Mouse (Mus musculus): ENCODE results near the gene Icam5. TPM values are rescaled to one million over a fixed set of nuclear protein-coding genes. Genes with fewer than 3 reads are reported as not detected.

The Icam5 gene
- polyA plus RNA-seq, 1 experiment from 2014 or later = 0.19 TPM

DNA sequence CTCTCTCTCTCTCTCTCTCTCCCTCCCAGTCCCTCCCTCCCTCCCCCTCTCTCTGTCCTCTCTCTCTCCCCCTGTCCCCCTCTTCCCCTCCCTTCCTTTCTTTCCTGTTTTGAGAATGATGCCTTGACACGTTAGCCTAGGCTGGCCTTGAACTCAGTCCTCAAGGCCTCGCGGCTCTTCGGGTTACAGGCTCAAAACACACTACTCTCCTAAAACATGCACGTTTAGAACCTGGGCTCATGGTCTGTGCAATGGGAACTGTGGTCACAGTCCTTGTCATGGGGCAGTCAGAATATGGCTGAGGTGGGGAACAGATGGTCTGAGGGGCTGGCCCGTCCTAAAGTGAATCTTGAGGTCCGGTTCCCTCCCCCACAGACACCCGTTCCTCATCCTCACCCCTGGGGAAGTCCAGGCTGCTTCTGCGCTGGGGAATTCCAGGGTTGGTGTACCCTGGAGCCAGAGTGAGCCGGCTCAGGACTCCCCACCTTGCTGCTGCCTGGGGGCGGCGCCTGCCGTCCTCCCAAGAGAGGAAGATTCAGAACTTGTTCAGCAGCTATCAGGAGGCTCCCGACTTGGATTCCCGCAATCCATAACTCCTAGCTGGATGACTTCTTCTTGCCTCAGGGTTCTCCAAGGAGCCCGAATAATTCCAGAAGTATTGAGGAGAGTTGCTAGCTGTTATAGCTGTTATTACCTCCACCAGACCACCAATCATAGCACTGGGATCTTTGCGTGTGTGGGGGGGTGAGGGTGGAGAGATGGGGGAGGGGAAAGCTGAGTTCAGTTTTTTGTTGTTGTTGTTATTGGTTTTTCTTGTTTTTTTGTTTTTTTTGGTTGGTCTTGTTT is 15.3 kb upstream of the Icam5 start:
- Histone ChIP-seq H3K9me3 (replicated peaks) (no peaks in the 10 kb centered on the region), H3K27ac (no peak overlapping the region), H3K9ac (no peak overlapping the region), H3K4me2 (no peak overlapping the region), H3K4me1 (peaks cover 10% of the 10 kb centered on the region), H3K4me3 (peak overlapping the region; percentile 15), H3K27me3 (peaks cover 74% of the 10 kb centered on the region), H3K36me3 (ENCODE audit: poor library complexity, severe bottlenecking) (no peaks in the 10 kb centered on the region)
- 5% methylated on average over 17 of the region's 17 CpGs for WGBS
- no peak for ATAC-seq

DNA sequence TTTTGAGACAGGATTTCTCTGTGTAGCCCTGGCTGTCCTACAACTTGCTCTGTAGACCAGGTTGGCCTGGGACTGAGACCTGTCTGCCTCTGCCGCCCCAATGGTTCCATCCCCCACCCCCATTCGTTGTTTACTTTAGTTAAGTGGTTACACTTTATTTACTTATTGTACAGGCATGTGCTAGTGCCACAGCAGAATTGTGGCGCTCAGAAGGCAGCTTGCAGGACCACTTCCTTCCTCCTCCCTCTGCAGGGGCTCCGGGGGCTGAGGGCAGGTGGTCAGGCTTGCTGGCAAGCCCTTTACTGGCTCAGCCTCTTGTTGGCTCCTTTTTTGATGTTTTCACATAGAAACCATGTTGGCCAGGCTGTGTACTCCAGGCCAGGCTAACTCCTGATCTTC is 14.7 kb upstream of the Icam5 start:
- Histone ChIP-seq H3K27ac (no peak overlapping the region), H3K4me2 (no peak overlapping the region), H3K9me3 (replicated peaks) (no peaks in the 10 kb centered on the region), H3K4me1 (peaks cover 10% of the 10 kb centered on the region), H3K9ac (no peak overlapping the region), H3K36me3 (ENCODE audit: poor library complexity, severe bottlenecking) (no peaks in the 10 kb centered on the region), H3K4me3 (no peak overlapping the region), H3K27me3 (peaks cover 73% of the 10 kb centered on the region)
- 45% methylated on average over 4 of the region's 4 CpGs for whole genome bisulfite sequencing
- ATAC-seq = no peak

DNA sequence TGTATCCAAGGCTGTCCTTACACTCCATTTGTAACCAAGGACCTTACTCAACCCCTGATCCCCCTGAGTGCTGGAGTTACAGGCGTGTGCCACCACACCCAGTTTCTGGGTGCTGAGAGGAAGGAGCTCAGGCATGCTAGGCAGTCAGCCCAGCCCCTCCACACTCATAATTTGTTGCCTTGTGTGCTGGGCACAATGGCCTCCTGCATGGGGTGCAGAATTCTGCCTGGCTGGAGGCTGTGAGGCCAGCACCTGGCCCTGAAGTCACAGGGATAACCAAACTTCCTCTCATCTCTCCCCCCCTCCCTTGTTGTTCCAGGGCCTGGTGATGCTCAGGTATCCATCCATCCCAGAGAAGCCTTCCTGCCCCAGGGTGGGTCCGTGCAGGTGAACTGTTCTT is 13.3 kb upstream of the Icam5 start:
- H3K27ac ChIP-seq = no peak overlapping the region
- no peaks in the 10 kb centered on the region for H3K36me3 ChIP-seq (ENCODE audit: poor library complexity, severe bottlenecking)
- no peak for ATAC-seq
- 77% methylated on average over 2 of the region's 2 CpGs for WGBS
- peaks cover 10% of the 10 kb centered on the region for H3K4me1 ChIP-seq
- H3K27me3 ChIP-seq = peaks cover 62% of the 10 kb centered on the region
- H3K4me3 ChIP-seq = no peak overlapping the region
- no peak overlapping the region for H3K9ac ChIP-seq
- no peaks in the 10 kb centered on the region for H3K9me3 ChIP-seq (replicated peaks)
- no peak overlapping the region for H3K4me2 ChIP-seq

GRCm38 (mm10) chr9:21021363-21021762 is 10.5 kb upstream of the Icam5 start:
- WGBS = 77% methylated on average over 3 of the region's 3 CpGs
- H3K27me3 ChIP-seq = peaks cover 45% of the 10 kb centered on the region

DNA sequence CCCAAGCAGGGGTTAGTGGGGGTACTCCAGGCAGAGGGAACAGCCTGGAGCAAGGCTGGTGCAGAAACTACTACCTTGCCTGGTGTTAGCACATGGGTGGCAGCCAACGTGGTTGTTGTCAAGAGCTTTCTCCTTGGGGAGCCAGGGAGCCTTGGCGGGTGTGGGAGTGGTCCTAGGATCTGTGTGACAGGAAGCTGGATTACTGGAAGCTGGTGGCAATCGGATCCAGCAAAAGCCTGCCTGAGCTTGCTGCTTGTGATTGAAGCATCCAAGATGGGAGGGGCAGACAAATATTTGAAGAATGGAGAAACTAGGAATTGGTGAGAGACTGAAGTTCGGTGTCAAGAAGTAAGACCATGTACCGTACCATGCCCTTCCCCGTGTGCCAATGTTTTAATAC is 9.6 kb upstream of the Icam5 start:
- Histone ChIP-seq H3K4me2 (no peak overlapping the region), H3K27ac (no peak overlapping the region), H3K4me3 (no peak overlapping the region), H3K9ac (no peak overlapping the region), H3K9me3 (replicated peaks) (no peaks in the 10 kb centered on the region), H3K36me3 (ENCODE audit: poor library complexity, severe bottlenecking) (no peaks in the 10 kb centered on the region), H3K4me1 (no peaks in the 10 kb centered on the region), H3K27me3 (peaks cover 45% of the 10 kb centered on the region)
- ATAC-seq = no peak
- WGBS = 61% methylated on average over 6 of the region's 6 CpGs

More at GRCm38 (mm10) chr9:21021363-21021762, 10.5 kb upstream of the Icam5 start:
- no peak overlapping the region for H3K27ac ChIP-seq
- H3K4me3 ChIP-seq = no peak overlapping the region
- H3K9me3 ChIP-seq (replicated peaks) = no peaks in the 10 kb centered on the region
- H3K9ac ChIP-seq = no peak overlapping the region
- H3K4me2 ChIP-seq = no peak overlapping the region
- H3K4me1 ChIP-seq = no peaks in the 10 kb centered on the region
- ATAC-seq = no peak
- H3K36me3 ChIP-seq (ENCODE audit: poor library complexity, severe bottlenecking) = no peaks in the 10 kb centered on the region

- no peak overlapping the region for H3K4me2 ChIP-seq
- H3K4me3 ChIP-seq = no peak overlapping the region
- no peak overlapping the region for H3K27ac ChIP-seq
- no peak for ATAC-seq
- H3K9me3 ChIP-seq (replicated peaks) = no peaks in the 10 kb centered on the region
- H3K27me3 ChIP-seq = peaks cover 44% of the 10 kb centered on the region
- no peaks in the 10 kb centered on the region for H3K36me3 ChIP-seq (ENCODE audit: poor library complexity, severe bottlenecking)
- no peak overlapping the region for H3K9ac ChIP-seq
- WGBS = 84% methylated on average over 1 of the region's 1 CpGs
- no peaks in the 10 kb centered on the region for H3K4me1 ChIP-seq
Observed at GRCm38 (mm10) chr9:21022726-21023125, 9.1 kb upstream of the Icam5 start.

DNA sequence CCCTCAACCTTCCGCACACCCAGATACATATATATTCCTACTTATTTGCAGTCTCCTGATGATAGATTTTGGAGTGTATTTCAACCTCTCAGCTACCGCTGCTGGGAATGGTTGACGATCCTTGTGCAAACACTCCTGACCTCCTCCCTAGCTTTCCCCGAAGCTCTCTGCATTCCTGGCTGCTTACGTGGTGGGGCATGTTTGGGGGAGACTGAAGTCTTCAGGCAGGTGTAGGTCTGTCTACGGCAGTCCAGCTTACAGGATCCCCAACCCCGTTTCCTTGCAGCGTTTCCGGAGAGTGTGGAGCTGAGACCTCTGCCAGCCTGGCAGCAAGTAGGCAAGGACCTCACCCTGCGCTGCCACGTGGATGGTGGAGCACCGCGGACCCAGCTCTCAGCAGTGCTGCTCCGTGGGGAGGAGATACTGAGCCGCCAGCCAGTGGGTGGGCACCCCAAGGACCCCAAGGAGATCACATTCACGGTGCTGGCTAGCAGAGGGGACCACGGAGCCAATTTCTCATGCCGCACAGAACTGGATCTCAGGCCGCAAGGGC is 6.5 kb upstream of the Icam5 start:
- no peak overlapping the region for H3K27ac ChIP-seq
- no peak overlapping the region for H3K4me2 ChIP-seq
- H3K4me3 ChIP-seq = no peak overlapping the region
- no peak for ATAC-seq
- 76% methylated on average over 19 of the region's 19 CpGs for WGBS
- H3K9ac ChIP-seq = no peak overlapping the region
- H3K36me3 ChIP-seq (ENCODE audit: poor library complexity, severe bottlenecking) = no peaks in the 10 kb centered on the region
- peaks cover 55% of the 10 kb centered on the region for H3K27me3 ChIP-seq
- no peaks in the 10 kb centered on the region for H3K9me3 ChIP-seq (replicated peaks)
- peaks cover 14% of the 10 kb centered on the region for H3K4me1 ChIP-seq

GRCm38 (mm10) chr9:21026849-21027248 is 5.0 kb upstream of the Icam5 start:
- 82% methylated on average over 12 of the region's 12 CpGs for WGBS

GRCm38 (mm10) chr9:21027774-21028290 is 4.0 kb upstream of the Icam5 start:
- Histone ChIP-seq H3K27me3 (peaks cover 74% of the 10 kb centered on the region), H3K4me3 (no peak overlapping the region), H3K36me3 (ENCODE audit: poor library complexity, severe bottlenecking) (no peaks in the 10 kb centered on the region), H3K9me3 (replicated peaks) (no peaks in the 10 kb centered on the region), H3K4me2 (no peak overlapping the region), H3K4me1 (peaks cover 38% of the 10 kb centered on the region), H3K27ac (no peak overlapping the region), H3K9ac (no peak overlapping the region)
- ATAC-seq = no peak
- WGBS = 56% methylated on average over 8 of the region's 8 CpGs

More at GRCm38 (mm10) chr9:21026849-21027248, 5.0 kb upstream of the Icam5 start:
- Histone ChIP-seq H3K27ac (no peak overlapping the region), H3K27me3 (peaks cover 64% of the 10 kb centered on the region), H3K4me1 (peaks cover 29% of the 10 kb centered on the region), H3K9ac (no peak overlapping the region), H3K4me2 (no peak overlapping the region), H3K9me3 (replicated peaks) (no peaks in the 10 kb centered on the region), H3K4me3 (no peak overlapping the region), H3K36me3 (ENCODE audit: poor library complexity, severe bottlenecking) (no peaks in the 10 kb centered on the region)
- ATAC-seq = no peak

GRCm38 (mm10) chr9:21028560-21029110 is 3.2 kb upstream of the Icam5 start:
- Histone ChIP-seq H3K4me3 (no peak overlapping the region), H3K27me3 (peaks cover 82% of the 10 kb centered on the region), H3K36me3 (ENCODE audit: poor library complexity, severe bottlenecking) (no peaks in the 10 kb centered on the region), H3K9ac (no peak overlapping the region), H3K4me2 (no peak overlapping the region), H3K9me3 (replicated peaks) (no peaks in the 10 kb centered on the region), H3K4me1 (peaks cover 46% of the 10 kb centered on the region), H3K27ac (no peak overlapping the region)
- no peak for ATAC-seq
- WGBS = 69% methylated on average over 6 of the region's 6 CpGs

DNA sequence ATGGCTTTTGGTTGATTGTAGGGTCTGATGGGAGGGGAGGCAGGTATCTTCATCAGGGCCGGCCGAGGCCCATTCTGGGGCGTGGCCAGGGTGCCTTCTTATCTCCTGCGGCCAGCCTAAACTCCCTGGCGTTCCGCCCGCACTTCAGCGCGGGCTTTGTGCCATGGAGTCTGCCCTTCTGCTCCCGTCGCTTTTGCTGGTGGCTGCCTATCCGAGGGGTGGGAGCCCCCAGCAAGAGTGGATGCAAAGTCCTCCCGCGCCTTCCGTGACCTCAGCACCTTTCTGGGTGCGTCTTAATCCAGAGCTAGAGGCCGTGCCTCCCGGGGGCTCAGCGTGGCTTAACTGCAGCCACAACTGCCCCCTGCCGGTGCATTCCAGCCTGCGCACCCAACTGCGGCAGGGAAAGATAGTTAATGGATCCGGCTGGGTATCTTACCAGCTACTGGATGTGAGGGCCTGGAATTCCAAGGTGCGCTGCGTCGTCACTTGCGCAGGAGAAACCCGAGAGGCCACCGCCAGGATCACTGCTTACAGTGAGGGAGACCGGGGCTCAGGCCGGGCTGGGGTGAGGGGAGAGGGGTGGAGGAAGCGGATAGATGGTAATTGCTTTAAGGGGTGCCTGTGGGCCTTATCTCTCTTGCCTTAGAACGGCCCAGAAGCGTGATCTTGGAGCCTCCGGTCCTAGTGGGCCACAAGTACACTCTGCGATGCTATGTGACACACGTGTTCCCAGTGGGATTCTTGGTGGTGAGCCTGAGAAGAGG is 2.4 kb upstream of the Icam5 start, which contains the start of gene Icam4:
Gene Icam4 (plus strand): TSS at position 83 of the 764 bp plus-strand sequence.
- H3K9me3 ChIP-seq (replicated peaks) = no peaks in the 10 kb centered on the region
- H3K27me3 ChIP-seq = peaks cover 90% of the 10 kb centered on the region
- H3K27ac ChIP-seq = no peak within 1 kb of the TSS
- H3K9ac ChIP-seq = peak within 1 kb of the TSS; percentile 10; the same call in 1 of the 2 replicates
- peak within 1 kb of the TSS; percentile 94 for H3K4me2 ChIP-seq
- H3K4me3 ChIP-seq = peak within 1 kb of the TSS; percentile 18
- 2% methylated on average over 37 of the region's 37 CpGs for WGBS
- no peak for ATAC-seq
- H3K4me1 ChIP-seq = peaks cover 47% of the 10 kb centered on the region
- no peaks in the 10 kb centered on the region for H3K36me3 ChIP-seq (ENCODE audit: poor library complexity, severe bottlenecking)
